Mouse (Mus musculus) thymus, adult 18-20 months (tissue): ENCODE results near the gene Adgrg5.

Source experiments
- DNase-seq, 2 experiments: peaks; one replicate each; pipeline ENCODE4 v3.0.0; 2022; ENCODE audit warnings: mixed read lengths in 2 of 2

Gene Adgrg5

GRCm38 (mm10) chr8:94973270-94973669 lies 49.8 kb downstream of the Adgrg5 start:
- peak in 1 of 2 experiments; percentile 60 for DNase-seq

- no peak for DNase-seq
These were observed 50.3 kb downstream of the Adgrg5 start for GRCm38 (mm10) chr8:94973786-94974185.

GRCm38 (mm10) chr8:94974467-94975165 lies 51.1 kb downstream of the Adgrg5 start, which contains the start of gene Adgrg1:
Gene Adgrg1, plus strand, starts transcription at chr8:94974751.
- DNase-seq = no peak

- DNase-seq = peak; percentile 58 to 70
These were observed 53.3 kb downstream of the Adgrg5 start for GRCm38 (mm10) chr8:94976651-94977417.

GRCm38 (mm10) chr8:94978131-94978530 lies 54.6 kb downstream of the Adgrg5 start:
- DNase-seq = peak in 1 of 2 experiments; percentile 56

- no peak for DNase-seq
These were observed 55.3 kb downstream of the Adgrg5 start for GRCm38 (mm10) chr8:94978593-94979319.

GRCm38 (mm10) chr8:94980176-94980575 lies 56.7 kb downstream of the Adgrg5 start:
- no peak for DNase-seq

- no peak for DNase-seq
These were observed 57.5 kb downstream of the Adgrg5 start for GRCm38 (mm10) chr8:94980976-94981375.

GRCm38 (mm10) chr8:94981848-94982247 lies 58.4 kb downstream of the Adgrg5 start:
- no peak for DNase-seq

GRCm38 (mm10) chr8:94983146-94983545 lies 59.7 kb downstream of the Adgrg5 start:
- DNase-seq = no peak

- DNase-seq = no peak
These were observed 60.5 kb downstream of the Adgrg5 start for GRCm38 (mm10) chr8:94983881-94984516.

- no peak for DNase-seq
These were observed 61.5 kb downstream of the Adgrg5 start for GRCm38 (mm10) chr8:94985023-94985422.

GRCm38 (mm10) chr8:94986676-94987075 lies 63.2 kb downstream of the Adgrg5 start:
- no peak for DNase-seq

GRCm38 (mm10) chr8:94987553-94987952 lies 64.1 kb downstream of the Adgrg5 start:
- no peak for DNase-seq

GRCm38 (mm10) chr8:94988619-94989018 lies 65.1 kb downstream of the Adgrg5 start:
- no peak for DNase-seq

GRCm38 (mm10) chr8:94989711-94990110 lies 66.2 kb downstream of the Adgrg5 start:
- DNase-seq = no peak

- DNase-seq = peak in 1 of 2 experiments; percentile 61
These were observed 67.3 kb downstream of the Adgrg5 start for GRCm38 (mm10) chr8:94990598-94991453.

GRCm38 (mm10) chr8:94991454-94991994 lies 68.0 kb downstream of the Adgrg5 start:
- DNase-seq = no peak

- DNase-seq = no peak
These were observed 68.5 kb downstream of the Adgrg5 start for GRCm38 (mm10) chr8:94992010-94992409.

- DNase-seq = no peak
These were observed 69.0 kb downstream of the Adgrg5 start for GRCm38 (mm10) chr8:94992534-94992933.
